Mouse (Mus musculus): ENCODE results near the gene Ugt1a8.

- TF ChIP-seq CTCF (IDR thresholded peaks at IDR 0.05; ENCODE audit: low read depth, low read length) (no peak), POLR2AphosphoS5 (IDR thresholded peaks at IDR 0.05; ENCODE audit: insufficient replicate concordance, low read depth, low read length) (no peak; the same call in 1 of the 2 replicates), GATA1 (IDR thresholded peaks at IDR 0.05; ENCODE audit: borderline replicate concordance, low read length) (no peak), TAL1 (conservative IDR thresholded peaks at IDR 0.05; ENCODE audit: low read depth, low read length) (no peak)
These were observed 180.5 kb downstream of the Ugt1a8 start for GRCm38 (mm10) chr1:88268070-88268469.

All from G1E (cell line).